Mouse (Mus musculus): ENCODE measurements around the gene Tnfrsf18.
A peak's percentile ranks its signal among the peaks of the same experiment; 100 is the strongest.

Gene Tnfrsf18

GRCm38 (mm10) chr4:156033476-156034119 lies 7.6 kb downstream of the Tnfrsf18 start:
- DNase-seq, result peak; percentile 60 to 74

GRCm38 (mm10) chr4:156034301-156034700 lies 8.3 kb downstream of the Tnfrsf18 start:
- DNase-seq, result no peak

DNA sequence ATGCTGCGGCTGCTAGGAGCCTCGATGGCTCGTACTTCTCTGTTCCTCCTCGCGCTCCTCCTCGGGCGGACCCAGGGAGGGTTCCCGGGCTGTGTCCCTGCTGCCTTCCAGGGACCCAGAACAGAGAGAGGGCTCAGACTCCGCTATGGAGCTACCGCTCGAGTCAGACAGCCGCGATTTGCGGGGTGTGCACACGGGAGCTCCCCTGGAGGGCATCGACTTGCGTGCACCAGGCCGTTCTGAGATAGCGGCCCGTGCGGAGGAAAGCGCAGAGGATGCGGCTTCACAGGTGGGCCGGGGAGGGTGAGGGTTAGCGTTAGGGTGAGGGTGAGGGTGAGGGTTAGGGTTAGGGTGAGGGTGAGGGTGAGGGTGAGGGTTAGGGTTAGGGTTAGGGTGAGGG lies 8.9 kb downstream of the Tnfrsf18 start:
- DNase-seq, result no peak

- DNase-seq, result no peak
These were observed 18.8 kb downstream of the Tnfrsf18 start for GRCm38 (mm10) chr4:156044754-156045153.

GRCm38 (mm10) chr4:156049779-156050178 lies 23.8 kb downstream of the Tnfrsf18 start:
- no peak for DNase-seq

GRCm38 (mm10) chr4:156050391-156050980 lies 24.5 kb downstream of the Tnfrsf18 start:
- no peak for DNase-seq

DNA sequence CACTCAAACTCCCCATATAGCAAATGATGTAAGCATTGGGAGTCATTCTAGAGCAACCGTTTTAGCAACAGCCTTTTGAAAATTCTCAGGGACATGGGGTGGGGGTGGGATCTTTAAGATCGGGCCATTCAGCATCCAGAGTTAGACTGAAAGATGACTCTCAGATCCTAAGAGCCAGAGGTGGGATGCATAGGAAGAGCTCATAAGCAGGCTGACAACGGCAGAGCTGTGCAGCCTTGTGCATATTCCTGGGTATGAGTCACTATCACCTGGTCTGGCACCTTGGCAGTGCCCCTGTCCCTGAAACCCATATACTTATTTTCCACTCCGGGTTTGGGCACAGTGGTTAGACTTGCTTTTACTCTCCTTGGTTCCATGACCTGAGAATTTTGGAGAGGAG lies 27.1 kb downstream of the Tnfrsf18 start:
- DNase-seq, result no peak

DNA sequence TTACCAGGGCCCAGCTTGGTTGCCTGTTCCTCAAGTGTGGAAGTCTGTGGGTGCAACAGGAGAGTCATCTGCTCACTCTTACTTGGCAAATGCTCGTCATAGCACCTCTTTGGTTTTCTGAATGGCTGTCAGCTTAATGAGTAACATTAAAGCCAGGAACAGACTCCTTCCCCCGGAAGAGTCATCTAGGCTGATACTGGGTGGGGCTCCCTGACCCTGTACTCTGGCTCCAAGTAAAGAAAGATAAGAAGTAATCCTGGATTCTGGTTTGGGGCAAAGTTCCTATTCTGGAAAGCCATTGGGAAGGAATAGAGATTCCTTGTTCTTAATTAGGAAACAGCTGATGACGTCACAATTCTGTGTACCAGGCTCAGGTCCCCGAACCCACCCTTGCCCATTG lies 28.2 kb downstream of the Tnfrsf18 start:
- no peak for DNase-seq

DNA sequence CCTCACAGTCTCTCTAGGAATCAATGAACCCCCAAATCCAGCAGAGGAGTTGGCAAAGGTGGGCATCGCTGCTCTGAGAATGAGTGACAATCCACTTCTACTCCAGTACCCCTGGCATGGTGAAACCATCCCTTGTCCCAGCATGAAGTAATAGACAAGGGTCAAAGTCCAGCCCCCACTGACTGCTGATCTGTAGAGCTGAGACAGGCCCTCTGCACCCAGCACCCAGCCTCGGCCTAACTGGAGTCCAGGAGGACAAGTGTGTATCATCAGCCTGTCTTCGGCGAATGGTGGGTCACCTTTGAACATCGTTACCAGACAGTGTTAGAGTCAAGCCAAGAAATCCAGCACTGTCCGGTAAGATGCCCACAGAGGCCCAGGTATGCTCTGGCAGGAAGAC lies 28.6 kb downstream of the Tnfrsf18 start:
- DNase-seq, result peak; percentile 75 to 84

GRCm38 (mm10) chr4:156055173-156055572 lies 29.2 kb downstream of the Tnfrsf18 start:
- DNase-seq, result peak in 1 of 2 experiments; percentile 48

- peak in 1 of 2 experiments; percentile 38 for DNase-seq
These were observed 31.7 kb downstream of the Tnfrsf18 start for GRCm38 (mm10) chr4:156057702-156058101.

DNA sequence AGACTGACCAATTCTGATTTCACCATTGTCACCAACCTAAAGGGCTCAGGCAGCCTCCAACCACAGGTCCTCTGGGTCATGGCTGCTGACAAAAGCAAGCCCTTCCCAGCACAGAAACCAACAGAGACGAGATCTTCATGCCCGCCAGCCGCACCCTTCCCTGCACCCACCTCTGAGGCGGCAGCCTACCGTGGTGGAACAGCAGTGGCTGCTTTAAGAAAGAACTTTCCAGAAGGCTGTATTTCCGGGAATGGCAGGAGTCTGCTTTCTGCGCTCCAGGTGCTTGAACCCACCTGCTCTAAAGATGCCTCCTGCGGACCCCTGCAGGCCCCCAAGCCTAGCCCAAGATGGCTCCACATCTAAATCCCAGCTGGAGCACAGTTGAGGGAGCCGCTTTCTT lies 32.9 kb downstream of the Tnfrsf18 start:
- peak in 1 of 2 experiments; percentile 31 for DNase-seq

- DNase-seq, result peak; percentile 72 to 73
These were observed 33.3 kb downstream of the Tnfrsf18 start, which contains the start of gene Ttll10 for GRCm38 (mm10) chr4:156059261-156059660. Ttll10 (minus strand) TSS chr4:156059414.

DNA sequence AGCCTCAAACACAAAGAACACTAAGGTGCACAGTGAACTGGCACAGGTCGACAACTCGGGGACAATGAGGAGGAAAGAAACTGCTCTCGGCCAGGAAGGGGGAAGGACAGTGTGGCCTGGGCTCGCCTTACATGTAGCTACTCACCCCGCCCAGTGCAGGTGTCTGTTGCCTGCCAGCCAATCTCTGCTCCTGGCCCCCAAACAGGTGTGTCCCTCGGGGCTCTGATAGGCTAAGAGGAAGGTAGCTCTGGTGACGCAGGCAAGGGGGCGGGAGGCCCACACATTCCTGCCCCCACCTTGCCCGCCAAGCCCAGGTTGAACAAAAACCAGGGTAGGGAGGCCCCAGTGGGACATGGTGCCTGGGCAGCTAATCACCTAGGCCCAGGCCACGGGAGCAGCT lies 33.7 kb downstream of the Tnfrsf18 start:
- peak; percentile 92 to 96 for DNase-seq

DNA sequence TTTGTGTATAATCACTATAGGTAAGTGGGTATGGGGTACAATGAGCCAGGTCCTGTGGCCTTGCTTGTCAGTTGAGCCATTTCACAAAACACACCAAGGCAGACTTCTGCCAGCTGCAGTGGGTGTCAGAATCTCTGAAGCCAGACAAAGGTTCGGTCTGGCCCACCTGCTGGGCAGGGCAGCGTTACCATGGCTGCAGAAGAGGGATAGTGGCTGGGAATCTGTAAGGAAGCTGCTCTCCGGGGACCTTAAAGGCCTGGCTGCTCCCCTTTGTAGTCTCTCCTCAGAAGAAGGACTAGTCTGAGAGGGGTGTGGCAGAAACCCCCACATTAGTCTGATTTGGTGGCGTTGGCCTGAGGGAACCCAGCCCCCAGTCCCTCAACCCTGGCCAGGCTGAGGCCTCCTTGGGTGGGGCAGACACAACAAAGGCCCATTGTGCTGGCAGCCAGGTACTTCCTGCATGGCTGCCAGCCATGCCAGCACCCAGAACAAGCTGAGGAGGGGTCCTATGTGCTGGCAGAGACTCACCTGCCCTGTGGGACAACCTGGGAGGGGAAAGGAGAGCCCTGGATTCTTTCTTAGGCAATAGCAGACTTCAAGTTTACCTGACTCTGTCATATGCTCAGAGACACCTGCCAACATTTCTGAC lies 38.0 kb downstream of the Tnfrsf18 start:
- no peak for DNase-seq

DNA sequence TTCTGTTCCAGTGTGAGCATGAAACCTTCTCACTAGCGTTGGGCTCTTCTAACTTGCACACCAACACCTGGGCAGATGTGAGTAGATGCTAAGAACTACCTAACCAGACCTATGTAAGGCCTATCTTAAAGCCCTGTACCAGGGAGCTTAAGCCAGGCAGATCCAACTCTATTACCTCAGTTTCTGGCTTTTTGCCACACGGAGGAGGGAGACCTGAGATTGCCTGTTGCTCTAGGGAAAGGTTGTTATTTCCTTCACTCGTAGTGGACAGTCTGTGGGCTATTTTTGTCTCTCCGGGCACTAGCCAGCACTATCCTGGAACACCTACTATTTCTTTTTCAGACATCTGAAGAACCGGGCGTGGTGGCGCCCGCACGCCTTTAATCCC lies 38.5 kb downstream of the Tnfrsf18 start:
- peak; percentile 35 to 67 for DNase-seq

GRCm38 (mm10) chr4:156065156-156065894 lies 39.4 kb downstream of the Tnfrsf18 start:
- DNase-seq, result peak in 1 of 2 experiments; percentile 74

- no peak for DNase-seq
These were observed 41.4 kb downstream of the Tnfrsf18 start for GRCm38 (mm10) chr4:156067256-156067949.

GRCm38 (mm10) chr4:156069701-156070100 lies 43.7 kb downstream of the Tnfrsf18 start:
- DNase-seq, result no peak

DNA sequence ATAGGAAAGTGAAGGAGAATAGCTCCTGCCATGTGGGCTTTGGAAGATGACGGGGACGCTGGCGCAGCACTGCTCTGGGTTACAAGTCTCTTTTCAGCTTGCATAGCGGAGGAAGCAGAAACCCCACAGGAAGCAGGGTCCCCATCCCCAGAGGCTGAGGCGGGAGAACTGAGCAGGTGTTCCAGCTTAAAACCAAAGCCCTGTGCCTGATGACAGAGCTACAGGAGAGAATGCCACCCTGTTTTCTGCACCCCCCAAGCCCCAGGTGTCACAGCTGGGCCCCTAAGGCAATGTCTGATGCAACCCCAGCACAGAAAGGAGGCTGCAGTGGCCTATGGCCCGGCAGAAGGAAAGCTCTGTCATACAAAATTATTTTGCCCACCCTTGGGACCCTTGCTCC lies 44.3 kb downstream of the Tnfrsf18 start:
- DNase-seq, result no peak

DNA sequence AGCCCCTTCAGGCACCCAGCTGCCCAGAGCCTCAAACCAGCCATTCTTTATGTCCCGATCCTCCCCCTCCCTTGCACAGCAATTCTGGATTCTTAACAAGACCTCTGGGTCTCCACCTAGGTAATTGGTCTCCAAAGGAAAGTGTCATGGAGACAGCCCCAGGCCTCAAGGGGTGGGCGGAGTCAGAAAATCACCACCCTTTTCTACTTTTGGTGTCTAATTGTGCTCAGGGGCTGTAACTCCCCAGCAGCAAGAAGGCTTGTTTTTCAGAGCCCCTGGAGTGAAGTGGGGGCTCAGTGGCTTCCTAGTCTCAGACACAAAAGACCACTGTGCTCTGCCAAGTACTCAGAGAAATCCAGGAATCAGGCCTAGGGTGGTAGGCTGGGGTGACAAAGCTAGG lies 44.8 kb downstream of the Tnfrsf18 start:
- DNase-seq, result no peak

- no peak for DNase-seq
These were observed 51.0 kb downstream of the Tnfrsf18 start for GRCm38 (mm10) chr4:156076911-156077382.
